Mouse (Mus musculus): Measurements from ENCODE around the gene Bco1.

DNA sequence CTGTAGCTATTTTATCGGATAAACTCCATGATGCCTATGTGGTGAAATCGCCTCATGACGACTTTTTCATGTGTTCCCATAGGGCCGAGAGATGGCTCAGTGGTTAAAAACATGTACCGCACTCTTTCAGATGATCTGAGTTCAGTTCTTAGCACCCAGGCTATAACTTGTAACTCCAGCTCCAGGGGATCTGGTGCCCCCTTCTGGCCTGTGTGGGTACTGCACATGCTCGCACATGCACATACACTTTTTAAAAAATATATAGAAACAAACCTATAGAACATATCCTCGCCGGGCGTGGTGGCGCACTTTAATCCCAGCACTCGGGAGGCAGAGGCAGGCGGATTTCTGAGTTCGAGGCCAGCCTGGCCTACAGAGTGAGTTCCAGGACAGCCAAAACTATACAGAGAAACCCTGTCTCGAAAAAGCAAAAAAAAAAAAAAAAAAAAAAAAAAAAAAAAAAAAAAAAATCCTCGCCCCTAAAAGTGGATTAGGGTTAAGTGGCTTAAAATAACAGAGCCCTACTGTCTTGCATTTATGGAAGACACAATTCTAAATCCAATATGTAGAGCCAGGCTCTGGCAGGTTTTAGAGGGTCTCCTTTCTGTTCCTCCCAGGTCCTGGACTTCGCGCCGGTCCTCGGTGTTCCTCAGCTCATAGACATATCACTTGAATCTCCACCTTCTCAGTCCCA lies 13.5 kb downstream of the Bco1 start:
- no peak for TF ChIP-seq POLR2A (IDR thresholded peaks at IDR 0.05; ENCODE audit: control insufficient read depth, extremely low read depth, insufficient read depth, low read length, poor library complexity)
- TF ChIP-seq CTCF (IDR thresholded peaks at IDR 0.05; ENCODE audit: borderline replicate concordance, control insufficient read depth, extremely low read depth, insufficient read depth, low read length, poor library complexity): no peak
